Mouse (Mus musculus): ENCODE results near the gene OR5BS1P. TPM values are rescaled to one million over a fixed set of nuclear protein-coding genes. Genes with fewer than 3 reads are reported as not detected.

Gene OR5BS1P
- polyA plus RNA-seq, 1 experiment from 2014 or later: not detected

DNA sequence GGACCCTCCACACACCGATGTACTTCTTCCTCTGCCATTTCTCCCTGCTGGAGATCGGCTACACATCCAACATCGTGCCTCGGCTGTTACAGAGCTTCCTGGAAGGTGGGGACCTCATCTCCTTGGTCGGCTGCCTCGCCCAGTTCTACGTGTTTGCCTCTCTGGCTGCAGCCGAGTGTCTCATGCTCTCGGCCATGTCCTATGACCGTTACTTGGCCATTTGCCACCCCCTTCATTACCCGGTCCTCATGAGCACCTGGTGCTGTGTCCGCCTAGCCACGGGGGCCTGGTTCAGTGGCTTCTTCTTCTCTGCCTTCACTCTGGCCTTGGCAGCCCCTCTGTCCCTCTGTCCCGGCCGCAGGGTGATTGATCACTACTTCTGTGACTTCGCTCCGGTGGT lies 27.9 kb downstream of the OR5BS1P start:
- Histone ChIP-seq H3K9me3 (ENCODE audit: control insufficient read depth, low read length) (no peaks in the 10 kb centered on the region), H3K36me3 (replicated peaks; ENCODE audit: control insufficient read depth, insufficient read depth) (no peaks in the 10 kb centered on the region), H3K4me3 (replicated peaks; ENCODE audit: low read length) (no peak overlapping the region), H3K4me1 (replicated peaks; ENCODE audit: control insufficient read depth, insufficient read depth, low read length) (no peaks in the 10 kb centered on the region), H3K27ac (no peak overlapping the region), H3K4me2 (replicated peaks) (no peak overlapping the region), H3K9ac (no peak overlapping the region), H3K27me3 (ENCODE audit: control insufficient read depth, insufficient read depth, low read length) (no peaks in the 10 kb centered on the region)
- DNase-seq (ENCODE audit: low spot score) (no peak), ATAC-seq (ENCODE audit: low FRiP score) (no peak)
- WGBS: 92% methylated on average over 17 of the region's 17 CpGs

- 92% methylated on average over 3 of the region's 3 CpGs for WGBS
- H3K9me3 ChIP-seq (ENCODE audit: control insufficient read depth, low read length): no peaks in the 10 kb centered on the region
- no peak overlapping the region for H3K4me3 ChIP-seq (replicated peaks; ENCODE audit: low read length)
- H3K27ac ChIP-seq: no peak overlapping the region
- no peak for ATAC-seq (ENCODE audit: low FRiP score)
- DNase-seq (ENCODE audit: low spot score): no peak
- no peak overlapping the region for H3K9ac ChIP-seq
- H3K36me3 ChIP-seq (replicated peaks; ENCODE audit: control insufficient read depth, insufficient read depth): no peaks in the 10 kb centered on the region
- H3K27me3 ChIP-seq (ENCODE audit: control insufficient read depth, insufficient read depth, low read length): no peaks in the 10 kb centered on the region
- H3K4me1 ChIP-seq (replicated peaks; ENCODE audit: control insufficient read depth, insufficient read depth, low read length): no peaks in the 10 kb centered on the region
- no peak overlapping the region for H3K4me2 ChIP-seq (replicated peaks)
Observed at GRCm38 (mm10) chr15:98503317-98503716, 33.6 kb downstream of the OR5BS1P start.

DNA sequence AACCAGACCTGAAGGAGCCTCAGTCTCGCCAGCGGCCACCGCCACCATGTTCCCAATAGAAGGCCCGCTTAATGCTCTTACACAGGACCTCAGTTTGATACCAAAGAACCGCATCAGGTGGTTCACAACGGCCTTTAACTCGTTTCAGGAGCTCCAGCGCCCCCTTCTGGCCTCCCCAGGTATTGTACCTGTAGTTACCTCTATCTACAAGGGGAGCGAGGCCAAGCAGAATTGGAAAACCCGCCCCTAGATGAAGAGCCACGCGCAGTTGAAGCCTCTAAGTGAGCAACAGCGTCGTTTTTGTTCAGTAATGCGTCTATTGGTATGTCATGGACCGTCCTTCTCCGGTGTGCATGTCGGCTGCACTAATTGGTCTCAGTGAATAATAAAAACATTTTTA lies 34.8 kb downstream of the OR5BS1P start:
- ATAC-seq (ENCODE audit: low FRiP score) (no peak), DNase-seq (ENCODE audit: low spot score) (peak; percentile 61)
- H3K9ac ChIP-seq: no peak overlapping the region
- no peaks in the 10 kb centered on the region for H3K36me3 ChIP-seq (replicated peaks; ENCODE audit: control insufficient read depth, insufficient read depth)
- H3K27me3 ChIP-seq (ENCODE audit: control insufficient read depth, insufficient read depth, low read length): no peaks in the 10 kb centered on the region
- H3K27ac ChIP-seq: no peak overlapping the region
- WGBS: 13% methylated on average over 18 of the region's 18 CpGs
- H3K9me3 ChIP-seq (ENCODE audit: control insufficient read depth, low read length): no peaks in the 10 kb centered on the region
- H3K4me1 ChIP-seq (replicated peaks; ENCODE audit: control insufficient read depth, insufficient read depth, low read length): no peaks in the 10 kb centered on the region
- no peak overlapping the region for H3K4me3 ChIP-seq (replicated peaks; ENCODE audit: low read length)
- no peak overlapping the region for H3K4me2 ChIP-seq (replicated peaks)

GRCm38 (mm10) chr15:98506253-98506957 lies 36.7 kb downstream of the OR5BS1P start:
- DNase-seq (ENCODE audit: low spot score) (no peak), ATAC-seq (ENCODE audit: low FRiP score) (no peak)
- 82% methylated on average over 9 of the region's 9 CpGs for WGBS
- Histone ChIP-seq H3K4me2 (replicated peaks) (no peak overlapping the region), H3K9ac (no peak overlapping the region), H3K4me1 (replicated peaks; ENCODE audit: control insufficient read depth, insufficient read depth, low read length) (peaks cover 9% of the 10 kb centered on the region), H3K9me3 (ENCODE audit: control insufficient read depth, low read length) (no peaks in the 10 kb centered on the region), H3K27ac (no peak overlapping the region), H3K36me3 (replicated peaks; ENCODE audit: control insufficient read depth, insufficient read depth) (no peaks in the 10 kb centered on the region), H3K4me3 (replicated peaks; ENCODE audit: low read length) (no peak overlapping the region), H3K27me3 (ENCODE audit: control insufficient read depth, insufficient read depth, low read length) (no peaks in the 10 kb centered on the region)

DNA sequence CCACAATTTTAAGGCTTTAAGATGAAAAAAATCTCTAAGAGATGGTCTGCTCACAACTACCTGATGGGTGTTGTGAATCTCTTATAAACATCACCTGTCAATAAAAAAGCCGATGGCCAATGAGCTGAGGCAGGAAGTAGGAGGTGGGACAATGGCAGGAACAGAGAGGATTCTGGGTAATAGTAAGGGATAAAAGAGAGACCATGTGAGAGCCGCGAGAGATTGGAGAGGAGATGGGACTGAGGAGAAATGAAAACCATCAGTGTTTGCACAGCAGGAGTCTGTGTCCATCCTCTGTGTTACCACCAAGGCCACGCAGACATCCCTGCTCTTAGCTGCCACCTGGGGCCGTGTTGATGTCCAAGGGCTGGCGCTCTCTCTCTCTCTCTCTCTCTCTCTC lies 37.6 kb downstream of the OR5BS1P start:
- no peak for ATAC-seq (ENCODE audit: low FRiP score)
- H3K27ac ChIP-seq: no peak overlapping the region
- no peak for DNase-seq (ENCODE audit: low spot score)
- peaks cover 11% of the 10 kb centered on the region for H3K4me1 ChIP-seq (replicated peaks; ENCODE audit: control insufficient read depth, insufficient read depth, low read length)
- H3K4me2 ChIP-seq (replicated peaks): no peak overlapping the region
- H3K36me3 ChIP-seq (replicated peaks; ENCODE audit: control insufficient read depth, insufficient read depth): no peaks in the 10 kb centered on the region
- 84% methylated on average over 6 of the region's 6 CpGs for WGBS
- no peaks in the 10 kb centered on the region for H3K27me3 ChIP-seq (ENCODE audit: control insufficient read depth, insufficient read depth, low read length)
- H3K4me3 ChIP-seq (replicated peaks; ENCODE audit: low read length): no peak overlapping the region
- H3K9ac ChIP-seq: no peak overlapping the region
- no peaks in the 10 kb centered on the region for H3K9me3 ChIP-seq (ENCODE audit: control insufficient read depth, low read length)

- no peak overlapping the region for H3K4me2 ChIP-seq (replicated peaks)
Observed at GRCm38 (mm10) chr15:98509387-98509786, 39.7 kb downstream of the OR5BS1P start.

GRCm38 (mm10) chr15:98510438-98511385 lies 41.0 kb downstream of the OR5BS1P start:
- Histone ChIP-seq H3K4me2 (replicated peaks) (peak overlapping the region; percentile 49), H3K4me1 (replicated peaks; ENCODE audit: control insufficient read depth, insufficient read depth, low read length) (peaks cover 11% of the 10 kb centered on the region), H3K9ac (no peak overlapping the region), H3K27me3 (ENCODE audit: control insufficient read depth, insufficient read depth, low read length) (no peaks in the 10 kb centered on the region), H3K9me3 (ENCODE audit: control insufficient read depth, low read length) (no peaks in the 10 kb centered on the region), H3K36me3 (replicated peaks; ENCODE audit: control insufficient read depth, insufficient read depth) (no peaks in the 10 kb centered on the region), H3K4me3 (replicated peaks; ENCODE audit: low read length) (peak overlapping the region; percentile 19), H3K27ac (no peak overlapping the region)
- ATAC-seq (ENCODE audit: low FRiP score): no peak; the same call in 1 of the 2 replicates
- WGBS: 27% methylated on average over 25 of the region's 25 CpGs
- DNase-seq (ENCODE audit: low spot score): peak; percentile 83

More at GRCm38 (mm10) chr15:98509387-98509786, 39.7 kb downstream of the OR5BS1P start:
- no peak overlapping the region for H3K4me3 ChIP-seq (replicated peaks; ENCODE audit: low read length)
- no peaks in the 10 kb centered on the region for H3K9me3 ChIP-seq (ENCODE audit: control insufficient read depth, low read length)
- H3K9ac ChIP-seq: no peak overlapping the region
- ATAC-seq (ENCODE audit: low FRiP score): no peak
- 77% methylated on average over 2 of the region's 2 CpGs for WGBS
- H3K27me3 ChIP-seq (ENCODE audit: control insufficient read depth, insufficient read depth, low read length): no peaks in the 10 kb centered on the region
- H3K4me1 ChIP-seq (replicated peaks; ENCODE audit: control insufficient read depth, insufficient read depth, low read length): peaks cover 11% of the 10 kb centered on the region
- DNase-seq (ENCODE audit: low spot score): no peak
- H3K36me3 ChIP-seq (replicated peaks; ENCODE audit: control insufficient read depth, insufficient read depth): no peaks in the 10 kb centered on the region
- H3K27ac ChIP-seq: no peak overlapping the region

DNA sequence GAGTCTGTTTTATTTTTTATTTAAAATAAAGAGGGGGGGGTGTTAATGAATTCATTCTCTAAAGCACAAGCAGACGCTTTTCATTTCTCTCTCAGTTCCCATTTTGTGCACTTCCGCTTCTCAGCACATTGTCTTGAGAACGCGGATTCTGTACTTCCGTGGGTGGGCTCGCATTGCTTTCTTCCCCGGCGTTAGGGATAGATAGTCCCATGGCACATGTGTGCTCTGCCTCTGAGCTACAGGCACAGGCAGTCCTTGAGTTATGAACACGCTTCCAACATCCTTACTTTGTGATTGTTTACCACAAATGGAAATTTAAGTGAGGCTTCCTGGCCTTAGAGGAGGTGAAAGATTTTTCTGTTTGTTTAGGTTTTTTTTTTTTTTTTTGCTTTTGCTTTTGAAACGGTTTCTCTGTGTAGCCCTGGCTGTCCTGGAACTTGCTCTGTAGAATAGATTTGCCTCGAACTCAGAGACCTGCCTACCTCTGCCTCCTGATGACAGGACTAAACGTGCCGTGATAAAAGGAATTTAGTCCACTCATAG lies 41.8 kb downstream of the OR5BS1P start:
- ATAC-seq (ENCODE audit: low FRiP score): no peak
- Histone ChIP-seq H3K9ac (no peak overlapping the region), H3K4me1 (replicated peaks; ENCODE audit: control insufficient read depth, insufficient read depth, low read length) (peaks cover 11% of the 10 kb centered on the region), H3K4me2 (replicated peaks) (peak overlapping the region; percentile 49; the same call in 1 of the 2 replicates), H3K27ac (no peak overlapping the region), H3K27me3 (ENCODE audit: control insufficient read depth, insufficient read depth, low read length) (no peaks in the 10 kb centered on the region), H3K4me3 (replicated peaks; ENCODE audit: low read length) (no peak overlapping the region), H3K36me3 (replicated peaks; ENCODE audit: control insufficient read depth, insufficient read depth) (no peaks in the 10 kb centered on the region), H3K9me3 (ENCODE audit: control insufficient read depth, low read length) (no peaks in the 10 kb centered on the region)
- DNase-seq (ENCODE audit: low spot score): no peak
- WGBS: 50% methylated on average over 13 of the region's 13 CpGs

DNA sequence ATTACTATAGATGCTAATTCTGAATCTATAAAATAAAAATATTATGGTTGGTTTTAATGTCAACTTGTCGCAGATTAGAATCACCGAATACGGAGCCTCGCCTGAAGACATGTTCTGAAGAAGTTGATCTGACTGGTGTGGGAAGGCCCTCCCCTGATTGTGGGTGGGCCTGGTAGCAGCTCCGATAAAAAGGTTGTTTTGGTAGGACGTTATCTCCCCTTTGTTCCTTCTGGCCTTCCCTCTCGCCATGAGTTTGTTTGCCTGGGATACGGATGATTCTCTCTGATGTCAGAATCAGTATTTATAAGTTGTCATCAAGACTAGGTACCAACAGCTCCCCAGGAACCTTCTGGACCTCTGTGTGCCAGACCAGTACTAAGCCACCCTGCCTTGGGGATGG lies 42.5 kb downstream of the OR5BS1P start:
- no peak for DNase-seq (ENCODE audit: low spot score)
- Histone ChIP-seq H3K36me3 (replicated peaks; ENCODE audit: control insufficient read depth, insufficient read depth) (peaks cover 2% of the 10 kb centered on the region; the same call in 1 of the 2 replicates), H3K9me3 (ENCODE audit: control insufficient read depth, low read length) (no peaks in the 10 kb centered on the region), H3K4me3 (replicated peaks; ENCODE audit: low read length) (no peak overlapping the region), H3K9ac (no peak overlapping the region), H3K4me2 (replicated peaks) (no peak overlapping the region), H3K4me1 (replicated peaks; ENCODE audit: control insufficient read depth, insufficient read depth, low read length) (peaks cover 11% of the 10 kb centered on the region), H3K27me3 (ENCODE audit: control insufficient read depth, insufficient read depth, low read length) (no peaks in the 10 kb centered on the region), H3K27ac (no peak overlapping the region)
- 59% methylated on average over 8 of the region's 8 CpGs for WGBS
- ATAC-seq (ENCODE audit: low FRiP score): no peak

Data from hindbrain, embryonic 14.5 days (tissue).